Mouse (Mus musculus) bone marrow, adult 2 months (tissue): ENCODE measurements around the gene Ift140.

Experiments used
- CTCF ChIP-seq: fragments of 200-500 bp; IDR thresholded peaks from 2 replicates; pipeline ENCODE4 v1.5.1; 2011; ENCODE audit warnings: low read length, control low read depth; ENCODE audit not compliant: control insufficient read depth, insufficient read depth
- POLR2A ChIP-seq: fragments of 200-500 bp; IDR thresholded peaks from 2 replicates; pipeline ENCODE4 v1.6.1; 2011; ENCODE audit warnings: low read depth, mild to moderate bottlenecking, control low read depth, low read length, borderline replicate concordance; ENCODE audit not compliant: control insufficient read depth

- TF ChIP-seq POLR2A, result no peak
- no peak for TF ChIP-seq CTCF
Measured at GRCm38 (mm10) chr17:25135622-25136021, 119.7 kb downstream of the Ift140 start.
